In genomic region chr5:3356261-3356778, GRCm38 (mm10) we compare ENCODE assay signal across 15 mouse cellular contexts. TPM values are rescaled to one million over a fixed set of nuclear protein-coding genes. Genes with fewer than 3 reads are reported as not detected.
DNase-seq lines count a peak whose midpoint lies in the region; ATAC-seq and TF ChIP-seq lines count a peak whose summit lies in the region.
"Had no signal": no experiment of that assay in that cellular context is flagged by ENCODE, and none has a peak within 500 bp of the region (broad histone marks: within the 10 kb centered on the region; RNA-seq: fewer than 3 reads in every experiment).

No protein-coding gene starts in this region.

- WGBS in heart, embryonic 13.5 days, result 50% methylated on average over 10 of the region's 10 CpGs
- WGBS in heart, embryonic 11.5 days (ENCODE audit: insufficient replicate concordance), result 62% methylated on average over 10 of the region's 10 CpGs
- WGBS in spleen, adult 2 months, result 37% methylated on average over 10 of the region's 10 CpGs
- 82% methylated on average over 10 of the region's 10 CpGs for WGBS in macrophage (ENCODE audit: missing documents)

- no peak for DNase-seq in spleen, adult 2 months (ENCODE audit: low read depth in 1 of 2, low spot score in 2 of 2)
- no peak for DNase-seq in spleen, postnatal 14 days (ENCODE audit: low spot score in 2 of 2)
- no peak for DNase-seq in retina, postnatal 1 day
- DNase-seq: kidney, postnatal 36 days; spleen, adult 18-20 months had no signal

- no peak overlapping the region for H3K4me2 ChIP-seq in heart, embryonic 13.5 days
- H3K4me2 ChIP-seq in heart, embryonic 11.5 days, result no peak overlapping the region
- H3K4me2 ChIP-seq: hindbrain, embryonic 13.5 days; limb, embryonic 15.5 days; neural tube, embryonic 15.5 days had no signal

- no peaks in the 10 kb centered on the region for H3K9me3 ChIP-seq in heart, embryonic 13.5 days
- H3K9me3 ChIP-seq in heart, embryonic 11.5 days (replicated peaks; ENCODE audit: control insufficient read depth, low read length), result no peaks in the 10 kb centered on the region
- H3K9me3 ChIP-seq: embryonic facial prominence, embryonic 10.5 days; hindbrain, embryonic 13.5 days; limb, embryonic 15.5 days; neural tube, embryonic 15.5 days had no signal

- no peak overlapping the region for H3K9ac ChIP-seq in heart, embryonic 13.5 days
- H3K9ac ChIP-seq in heart, embryonic 11.5 days (ENCODE audit: low read depth, low read length), result no peak overlapping the region
- H3K9ac ChIP-seq: hindbrain, embryonic 13.5 days; limb, embryonic 15.5 days; neural tube, embryonic 15.5 days had no signal

- peaks cover 92% of the 10 kb centered on the region for H3K79me2 ChIP-seq in macrophage (ENCODE audit: inconsistent target)

- H3K36me3 ChIP-seq in heart, embryonic 13.5 days, result peaks cover 5% of the 10 kb centered on the region; the same call in 1 of the 2 replicates
- no peaks in the 10 kb centered on the region for H3K36me3 ChIP-seq in heart, embryonic 11.5 days (ENCODE audit: control insufficient read depth, insufficient read depth, low read length)
- no peaks in the 10 kb centered on the region for H3K36me3 ChIP-seq in spleen, adult 2 months (ENCODE audit: control insufficient read depth, insufficient read depth, low read length)
- H3K36me3 ChIP-seq in macrophage (ENCODE audit: inconsistent target), result 0 out of 2 replicates have a peak, but pooled peaks cover 5% of the 10 kb centered on the region
- H3K36me3 ChIP-seq: hindbrain, embryonic 13.5 days; limb, embryonic 15.5 days; neural tube, embryonic 15.5 days had no signal

- ATAC-seq in heart, embryonic 13.5 days (ENCODE audit: extremely low read depth, insufficient number of reproducible peaks, low FRiP score, low TSS enrichment), result no peak
- no peak for ATAC-seq in heart, embryonic 11.5 days (replicated peaks; ENCODE audit: insufficient number of reproducible peaks, low FRiP score, low TSS enrichment)
- ATAC-seq in activated CD4-positive, CD25-positive, alpha-beta regulatory T cell, adult 4 months, result peak; percentile 25
- ATAC-seq: intestine, postnatal 0 days had no signal

- TF ChIP-seq CTCF in spleen, adult 2 months (IDR thresholded peaks at IDR 0.05; ENCODE audit: extremely low read depth, insufficient read depth, insufficient read length, insufficient replicate concordance), result no peak

- H3K27me3 ChIP-seq in heart, embryonic 13.5 days (replicated peaks), result no peaks in the 10 kb centered on the region
- H3K27me3 ChIP-seq in heart, embryonic 11.5 days (ENCODE audit: control insufficient read depth, insufficient read depth, low read length), result no peaks in the 10 kb centered on the region
- no peaks in the 10 kb centered on the region for H3K27me3 ChIP-seq in spleen, adult 2 months (ENCODE audit: control insufficient read depth, insufficient read depth, low read length)
- H3K27me3 ChIP-seq: hindbrain, embryonic 13.5 days; limb, embryonic 15.5 days; neural tube, embryonic 15.5 days had no signal

- H3K4me3 ChIP-seq in heart, embryonic 13.5 days, result no peak overlapping the region
- no peak overlapping the region for H3K4me3 ChIP-seq in heart, embryonic 11.5 days (ENCODE audit: low read depth, low read length)
- no peak overlapping the region for H3K4me3 ChIP-seq in spleen, adult 2 months (ENCODE audit: extremely low read depth, insufficient read depth, insufficient read length)
- no peak overlapping the region for H3K4me3 ChIP-seq in macrophage (ENCODE audit: inconsistent target)
- H3K4me3 ChIP-seq: embryonic facial prominence, embryonic 10.5 days; hindbrain, embryonic 13.5 days; limb, embryonic 15.5 days; neural tube, embryonic 15.5 days had no signal

- TF ChIP-seq POLR2A in spleen, adult 2 months (IDR thresholded peaks at IDR 0.05; ENCODE audit: low read depth, low read length), result no peak

- H3K4me1 ChIP-seq in heart, embryonic 13.5 days, result peaks cover 36% of the 10 kb centered on the region
- H3K4me1 ChIP-seq in heart, embryonic 11.5 days (ENCODE audit: control insufficient read depth, insufficient read depth, low read length), result no peaks in the 10 kb centered on the region
- peaks cover 13% of the 10 kb centered on the region; the same call in 1 of the 2 replicates for H3K4me1 ChIP-seq in spleen, adult 2 months (ENCODE audit: control insufficient read depth, insufficient read depth, insufficient read length)
- H3K4me1 ChIP-seq: embryonic facial prominence, embryonic 10.5 days; hindbrain, embryonic 13.5 days; limb, embryonic 15.5 days; neural tube, embryonic 15.5 days had no signal

- peak overlapping the region; percentile 55 for H3K27ac ChIP-seq in heart, embryonic 13.5 days (replicated peaks)
- H3K27ac ChIP-seq in heart, embryonic 11.5 days (ENCODE audit: low read depth, low read length), result no peak overlapping the region
- peak overlapping the region; percentile 68 for H3K27ac ChIP-seq in spleen, adult 2 months (ENCODE audit: insufficient read depth, low read length)
- H3K27ac ChIP-seq in macrophage, result peak overlapping the region; percentile 12
- H3K27ac ChIP-seq: embryonic facial prominence, embryonic 10.5 days; hindbrain, embryonic 13.5 days; limb, embryonic 15.5 days; neural tube, embryonic 15.5 days; stomach, postnatal 0 days had no signal

RNA-seq across cellular contexts. Expression of gene Cdk6, which starts 15.0 kb away (rescaled TPM):
- 28.1 and 30.9 TPM in 2 replicates for polyA plus RNA-seq in heart, embryonic 13.5 days (2015; fragmentation: Nextera tagmentation; extraction: Ambion mirVana)
- polyA plus RNA-seq in heart, embryonic 11.5 days (2014; fragmentation: Nextera tagmentation; extraction: Ambion mirVana), result 23.1 and 31.3 TPM in 2 replicates
- polyA plus RNA-seq in spleen, adult 2 months (2012; rRNA removed), result 9.7 and 14.3 TPM in 2 replicates
- 10 to 100 TPM; 29.6 to 32.3 TPM for polyA plus RNA-seq in activated CD4-positive, CD25-positive, alpha-beta regulatory T cell, adult 4 months (2017; shearing (Covaris generic))
- total RNA-seq in macrophage (2018; cell fraction: chromatin; rRNA removed), result 1,000 to 10,000 TPM in 1 of 26 experiments, 100 to 1,000 TPM in 24, 10 to 100 TPM in 1; 90.3 to 1,159 (median 221) TPM
- 100 to 1,000 TPM in 1 of 26 experiments, 10 to 100 TPM in 25; 36.6 to 113 (median 61.9) TPM for total RNA-seq in macrophage (2018; cell fraction: cytosol; rRNA removed)
- 100 to 1,000 TPM in 24 of 26 experiments, 10 to 100 TPM in 2; 91.9 to 814 (median 168) TPM for total RNA-seq in macrophage (2018; cell fraction: nucleus; rRNA removed)
- polyA plus RNA-seq in macrophage (2018), result 15.0 to 53.3 TPM (median 24.2 TPM) in 3 replicates
